Comparison of ENCODE assay signal across 13 mouse cellular contexts in genomic region chr8:111720115-111720544, GRCm38 (mm10). TPM values are rescaled to one million over a fixed set of nuclear protein-coding genes. Genes with fewer than 3 reads are reported as not detected.
A peak's percentile ranks its signal among the peaks of the same experiment; 100 is the strongest.
DNase-seq lines count a peak whose midpoint lies in the region; ATAC-seq lines count a peak whose summit lies in the region.
"Had no signal": no experiment of that assay in that cellular context is flagged by ENCODE, and none has a peak within 500 bp of the region (broad histone marks: within the 10 kb centered on the region; RNA-seq: fewer than 3 reads in every experiment).

No protein-coding gene starts in this region.

- intact Hi-C loops in left cerebral cortex, postnatal 36 days (cut with DNase I), result no loop called here

- H3K36me3 ChIP-seq in forebrain, embryonic 12.5 days (replicated peaks), result peaks cover 30% of the 10 kb centered on the region
- peaks cover 8% of the 10 kb centered on the region for H3K36me3 ChIP-seq in forebrain, embryonic 16.5 days (ENCODE audit: control insufficient read depth, insufficient read depth)
- H3K36me3 ChIP-seq in kidney, embryonic 15.5 days, result peaks cover 44% of the 10 kb centered on the region

- 76% methylated on average over 4 of the region's 4 CpGs for WGBS in forebrain, embryonic 12.5 days
- WGBS in forebrain, embryonic 16.5 days, result 73% methylated on average over 4 of the region's 4 CpGs
- 37% methylated on average over 4 of the region's 4 CpGs for WGBS in kidney, embryonic 15.5 days

- H3K4me1 ChIP-seq in forebrain, embryonic 12.5 days, result peaks cover 38% of the 10 kb centered on the region
- H3K4me1 ChIP-seq in forebrain, embryonic 16.5 days (replicated peaks; ENCODE audit: control insufficient read depth, insufficient read depth, low read length), result peaks cover 36% of the 10 kb centered on the region
- peaks cover 65% of the 10 kb centered on the region for H3K4me1 ChIP-seq in kidney, embryonic 15.5 days

- peak overlapping the region; percentile 32; the same call in 1 of the 2 replicates for H3K27ac ChIP-seq in forebrain, embryonic 12.5 days
- H3K27ac ChIP-seq in forebrain, embryonic 16.5 days (ENCODE audit: low read length), result no peak overlapping the region
- H3K27ac ChIP-seq in kidney, embryonic 15.5 days, result peak overlapping the region; percentile 49; the same call in 1 of the 2 replicates
- H3K27ac ChIP-seq: midbrain, embryonic 10.5 days had no signal

- H3K4me2 ChIP-seq in forebrain, embryonic 12.5 days, result no peak overlapping the region
- H3K4me2 ChIP-seq in forebrain, embryonic 16.5 days (ENCODE audit: low read length), result no peak overlapping the region
- no peak overlapping the region for H3K4me2 ChIP-seq in kidney, embryonic 15.5 days

- H3K4me3 ChIP-seq in forebrain, embryonic 12.5 days (replicated peaks), result no peak overlapping the region
- no peak overlapping the region for H3K4me3 ChIP-seq in forebrain, embryonic 16.5 days (replicated peaks; ENCODE audit: low read length)
- H3K4me3 ChIP-seq in kidney, embryonic 15.5 days (replicated peaks), result no peak overlapping the region
- H3K4me3 ChIP-seq: midbrain, embryonic 10.5 days had no signal

- DNase-seq in kidney, postnatal 4 days, result no peak
- DNase-seq in 416B (ENCODE audit: low read depth), result peak; percentile 83
- DNase-seq in left cerebral cortex, postnatal 36 days (ENCODE audit: low spot score in 2 of 2), result no peak
- no peak for DNase-seq in layer of hippocampus, postnatal 14 days (ENCODE audit: low spot score in 2 of 2)
- DNase-seq: adrenal gland, adult 2 months; kidney, adult 18-20 months; thymus, adult 2 months had no signal

- no peak for ATAC-seq in forebrain, embryonic 12.5 days (ENCODE audit: low FRiP score)
- no peak for ATAC-seq in forebrain, embryonic 16.5 days
- no peak; the same call in 1 of the 2 replicates for ATAC-seq in kidney, embryonic 15.5 days (replicated peaks; ENCODE audit: low FRiP score)
- peak; percentile 57 for ATAC-seq in granulocyte monocyte progenitor cell, adult 5-6 weeks (replicated peaks; ENCODE audit: poor library complexity, severe bottlenecking)

- H3K9ac ChIP-seq in forebrain, embryonic 12.5 days, result no peak overlapping the region
- H3K9ac ChIP-seq in forebrain, embryonic 16.5 days (replicated peaks; ENCODE audit: low read depth, low read length), result no peak overlapping the region
- H3K9ac ChIP-seq in kidney, embryonic 15.5 days, result no peak overlapping the region

- no peaks in the 10 kb centered on the region for H3K27me3 ChIP-seq in forebrain, embryonic 12.5 days
- H3K27me3 ChIP-seq in forebrain, embryonic 16.5 days (replicated peaks; ENCODE audit: control insufficient read depth, insufficient read depth, low read length), result no peaks in the 10 kb centered on the region
- H3K27me3 ChIP-seq in kidney, embryonic 15.5 days, result no peaks in the 10 kb centered on the region

- no peaks in the 10 kb centered on the region for H3K9me3 ChIP-seq in forebrain, embryonic 12.5 days
- no peaks in the 10 kb centered on the region for H3K9me3 ChIP-seq in forebrain, embryonic 16.5 days (ENCODE audit: control insufficient read depth, low read length)
- no peaks in the 10 kb centered on the region for H3K9me3 ChIP-seq in kidney, embryonic 15.5 days (replicated peaks)
- H3K9me3 ChIP-seq: midbrain, embryonic 10.5 days had no signal

RNA-seq across cellular contexts. Expression of gene Bcar1, which starts 23.5 kb away (rescaled TPM):
- 44.0 and 45.6 TPM in 2 replicates for polyA plus RNA-seq in forebrain, embryonic 12.5 days (2016; fragmentation: Nextera tagmentation; extraction: Ambion mirVana)
- polyA plus RNA-seq in forebrain, embryonic 16.5 days (2015; fragmentation: Nextera tagmentation; extraction: Ambion mirVana), result 45.9 and 52.5 TPM in 2 replicates
- polyA plus RNA-seq in kidney, embryonic 15.5 days (2015; fragmentation: Nextera tagmentation; extraction: Ambion mirVana), result 45.7 and 53.8 TPM in 2 replicates
- total RNA-seq in granulocyte monocyte progenitor cell, adult 5-6 weeks (2014; fragmentation: Nextera tagmentation), result not detected in 2 replicates
- total RNA-seq in granulocyte monocyte progenitor cell, adult 5-6 weeks (2017), result not detected in 2 replicates
- 10 to 100 TPM; 51.8 to 53.9 TPM for total RNA-seq in left cerebral cortex, postnatal 36 days (2021)
- total RNA-seq in layer of hippocampus, postnatal 14 days (2021), result 10 to 100 TPM; 66.5 to 73.8 TPM

RNA-seq across cellular contexts. Expression of gene Ctrb1, which starts 29.3 kb away (rescaled TPM):
- not detected in 2 replicates for polyA plus RNA-seq in forebrain, embryonic 12.5 days (2016; fragmentation: Nextera tagmentation; extraction: Ambion mirVana)
- not detected in 2 replicates for polyA plus RNA-seq in forebrain, embryonic 16.5 days (2015; fragmentation: Nextera tagmentation; extraction: Ambion mirVana)
- 0.45 and 5.2 TPM in 2 replicates for polyA plus RNA-seq in kidney, embryonic 15.5 days (2015; fragmentation: Nextera tagmentation; extraction: Ambion mirVana)
- not detected in 2 replicates for total RNA-seq in granulocyte monocyte progenitor cell, adult 5-6 weeks (2014; fragmentation: Nextera tagmentation)
- total RNA-seq in granulocyte monocyte progenitor cell, adult 5-6 weeks (2017), result not detected in 2 replicates
- not detected for total RNA-seq in left cerebral cortex, postnatal 36 days (2021)
- not detected for total RNA-seq in layer of hippocampus, postnatal 14 days (2021)
- polyA plus RNA-seq: limb, embryonic 11.5 days; midbrain, embryonic 10.5 days had no signal

Comparison
In these comparisons a context has a peak if more than half of its experiments do, and no peak if none do; other contexts are left out.
1. RNA of gene Bcar1, which starts 23.5 kb away (total RNA-seq): 66.5 to 73.8 TPM in layer of hippocampus, postnatal 14 days and 51.8 to 53.9 TPM in left cerebral cortex, postnatal 36 days; not detected in granulocyte monocyte progenitor cell, adult 5-6 weeks; every median in the first group is over 10 times any median in the second.